Mouse (Mus musculus) intestine, embryonic 15.5 days (tissue): ENCODE measurements at regions not wholly inside any gene's neighbourhood (a gene's known extent, or its start where the extent isn't known, plus 50 kb on each side); places are given as distances from the start of the nearest gene placed in this dataset.

Source experiments
- ATAC-seq: fragments of 200-750 bp; cut with Nextera tagmentation; 2 replicates; pipeline ENCODE4 v1.8.0; 2017; ENCODE audit warnings: moderate TSS enrichment, moderate library complexity
- H3K27ac ChIP-seq: fragments of 300-500 bp; sonication (generic); 2 replicates; pipeline ENCODE4 v1.5.1; 2015; ENCODE audit warnings: mild to moderate bottlenecking, inconsistent platforms
- H3K27me3 ChIP-seq: fragments of 300-500 bp; sonication (generic); replicated peaks from 2 replicates; pipeline ENCODE4 v1.6.1; 2015; ENCODE audit warnings: inconsistent platforms
- H3K36me3 ChIP-seq: fragments of 300-500 bp; sonication (generic); 2 replicates; pipeline ENCODE4 v1.6.1; 2015; ENCODE audit warnings: inconsistent platforms
- H3K4me1 ChIP-seq: fragments of 300-500 bp; sonication (generic); replicated peaks from 2 replicates; pipeline ENCODE4 v1.6.1; 2015; ENCODE audit warnings: inconsistent platforms
- H3K4me2 ChIP-seq: fragments of 300-500 bp; sonication (generic); replicated peaks from 2 replicates; pipeline ENCODE4 v1.6.1; 2015; ENCODE audit warnings: mild to moderate bottlenecking, inconsistent platforms
- H3K4me3 ChIP-seq: fragments of 300-500 bp; sonication (generic); replicated peaks from 2 replicates; pipeline ENCODE4 v1.5.1; 2015; ENCODE audit warnings: inconsistent platforms
- H3K9ac ChIP-seq: fragments of 300-500 bp; sonication (generic); 2 replicates; pipeline ENCODE4 v1.6.1; 2015; ENCODE audit warnings: inconsistent platforms
- H3K9me3 ChIP-seq: fragments of 300-500 bp; sonication (generic); 2 replicates; pipeline ENCODE4 v1.6.1; 2016; ENCODE audit warnings: inconsistent platforms
- WGBS: fragments of 180-500 bp; shearing (Covaris S2); methylation state at CpG from one replicate; pipeline ENCODE4 v1.1.7; 2015; 5-methylcytosine and 5-hydroxymethylcytosine counted together

GRCm38 (mm10) chr4:105332081-105332480 is 174.9 kb downstream of the Plpp3 start:
- Histone ChIP-seq H3K4me1 (0 out of 2 replicates have a peak, but pooled peaks cover 4% of the 10 kb centered on the region), H3K9me3 (no peaks in the 10 kb centered on the region), H3K4me2 (no peak overlapping the region), H3K27ac (no peak overlapping the region), H3K9ac (no peak overlapping the region), H3K36me3 (no peaks in the 10 kb centered on the region), H3K4me3 (no peak overlapping the region), H3K27me3 (no peaks in the 10 kb centered on the region)
- 82% methylated on average over 10 of the region's 10 CpGs for WGBS
- no peak for ATAC-seq

DNA sequence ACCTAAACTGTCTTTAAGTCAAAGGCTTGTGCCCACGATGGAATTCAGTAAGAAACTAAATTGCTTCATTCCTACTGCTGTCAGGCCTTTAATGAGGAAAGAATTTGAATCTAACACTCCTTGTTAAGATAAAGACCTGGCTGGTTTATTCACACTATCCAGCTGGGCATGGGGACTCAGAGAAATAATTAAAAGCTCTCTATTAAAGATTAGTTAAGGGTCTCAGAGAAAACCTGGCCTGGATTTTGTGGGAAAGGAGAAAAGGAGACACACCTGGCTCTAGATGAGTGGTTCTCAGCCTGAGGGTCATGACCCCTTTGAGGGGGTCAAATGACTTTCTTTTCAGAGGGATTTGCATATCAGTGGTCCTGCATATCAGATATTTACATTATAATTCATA is 178.7 kb downstream of the Plpp3 start:
- no peak for ATAC-seq
- 38% methylated on average over 1 of the region's 1 CpGs for WGBS

DNA sequence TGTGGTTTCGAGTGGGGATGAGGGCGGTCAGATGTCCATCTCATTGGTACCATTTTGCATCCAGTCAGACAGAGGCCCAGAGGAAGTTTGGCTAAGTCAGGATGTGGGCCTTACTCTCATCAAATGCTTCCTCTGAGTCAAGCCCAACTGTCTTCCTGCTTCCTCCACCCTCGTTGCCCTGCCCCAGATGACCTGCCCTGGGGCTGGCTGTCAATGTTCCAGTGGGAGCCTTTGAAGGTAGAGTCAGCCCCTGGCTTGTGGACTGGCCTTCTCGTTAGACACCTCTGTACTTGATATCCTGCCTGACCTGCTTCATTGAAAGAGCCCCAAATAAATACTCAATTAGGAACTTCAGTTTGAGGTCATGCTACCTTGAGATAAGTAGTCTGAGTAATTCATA is 179.4 kb downstream of the Plpp3 start:
- no peak for ATAC-seq
- Histone ChIP-seq H3K27ac (no peak overlapping the region), H3K9ac (no peak overlapping the region), H3K4me3 (no peak overlapping the region), H3K4me1 (no peaks in the 10 kb centered on the region), H3K9me3 (no peaks in the 10 kb centered on the region), H3K4me2 (no peak overlapping the region), H3K27me3 (no peaks in the 10 kb centered on the region), H3K36me3 (no peaks in the 10 kb centered on the region)
- 79% methylated on average over 4 of the region's 4 CpGs for WGBS

More for the DNA sequence above, 178.7 kb downstream of the Plpp3 start:
- Histone ChIP-seq H3K4me1 (no peaks in the 10 kb centered on the region), H3K27me3 (no peaks in the 10 kb centered on the region), H3K4me2 (no peak overlapping the region), H3K27ac (no peak overlapping the region), H3K9ac (no peak overlapping the region), H3K36me3 (no peaks in the 10 kb centered on the region), H3K4me3 (no peak overlapping the region), H3K9me3 (no peaks in the 10 kb centered on the region)

DNA sequence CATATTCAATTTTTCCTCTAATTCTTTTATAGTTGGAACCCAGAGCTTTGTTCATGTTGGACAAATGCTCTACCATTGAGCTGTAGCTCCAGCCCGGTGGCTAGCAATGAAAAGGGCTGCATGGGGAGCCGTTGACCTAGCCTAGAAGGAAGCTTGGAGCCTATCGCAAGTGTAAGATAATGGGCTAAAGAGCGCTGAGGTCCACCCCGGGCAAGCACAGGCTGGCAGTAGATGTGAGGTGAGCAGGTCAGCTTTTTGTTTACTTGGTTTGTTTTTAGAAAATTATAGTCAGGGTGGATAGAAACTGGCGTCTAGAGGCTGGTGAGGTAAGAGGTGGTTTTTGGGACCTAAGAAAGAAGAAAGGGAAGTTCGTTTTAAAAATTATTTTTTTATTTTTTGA is 181.0 kb downstream of the Plpp3 start:
- Histone ChIP-seq H3K27ac (no peak overlapping the region), H3K4me1 (no peaks in the 10 kb centered on the region), H3K4me2 (no peak overlapping the region), H3K9me3 (no peaks in the 10 kb centered on the region), H3K9ac (no peak overlapping the region), H3K36me3 (no peaks in the 10 kb centered on the region), H3K27me3 (no peaks in the 10 kb centered on the region), H3K4me3 (no peak overlapping the region)
- ATAC-seq: no peak
- 74% methylated on average over 7 of the region's 7 CpGs for WGBS

- Histone ChIP-seq H3K27ac (no peak overlapping the region), H3K9me3 (no peaks in the 10 kb centered on the region), H3K4me3 (no peak overlapping the region), H3K36me3 (no peaks in the 10 kb centered on the region), H3K4me2 (no peak overlapping the region), H3K4me1 (no peaks in the 10 kb centered on the region), H3K27me3 (no peaks in the 10 kb centered on the region), H3K9ac (no peak overlapping the region)
- ATAC-seq: no peak
- WGBS: 55% methylated on average over 7 of the region's 7 CpGs
These were observed 181.7 kb downstream of the Plpp3 start for GRCm38 (mm10) chr4:105338861-105339260.

- WGBS: 61% methylated on average over 7 of the region's 7 CpGs
- ATAC-seq: no peak
- Histone ChIP-seq H3K4me3 (no peak overlapping the region), H3K9ac (no peak overlapping the region), H3K36me3 (no peaks in the 10 kb centered on the region), H3K4me1 (no peaks in the 10 kb centered on the region), H3K27me3 (no peaks in the 10 kb centered on the region), H3K9me3 (no peaks in the 10 kb centered on the region), H3K4me2 (no peak overlapping the region), H3K27ac (no peak overlapping the region)
These were observed 184.1 kb downstream of the Plpp3 start for GRCm38 (mm10) chr4:105341274-105341673.

DNA sequence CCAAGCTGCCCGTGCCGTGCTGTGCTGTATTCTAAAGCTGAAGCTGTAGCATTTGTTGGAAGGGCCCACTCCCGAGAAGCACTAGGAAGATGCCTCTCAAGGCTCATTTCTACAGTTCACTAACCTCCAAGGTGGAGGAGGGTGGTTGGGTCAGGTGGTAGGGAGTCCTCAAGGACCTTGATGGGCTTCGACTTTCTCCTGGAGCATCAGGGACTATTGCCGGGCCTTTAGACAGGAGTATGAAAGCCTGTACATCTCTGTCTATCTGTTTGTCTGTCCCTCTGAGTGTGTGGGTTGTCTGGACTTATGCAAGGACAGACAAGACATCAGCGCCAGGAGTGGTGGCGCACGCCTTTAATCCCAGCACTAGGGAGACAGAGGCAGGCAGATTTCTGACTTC is 189.7 kb downstream of the Plpp3 start:
- WGBS: 94% methylated on average over 8 of the region's 8 CpGs
- ATAC-seq: no peak
- H3K9ac ChIP-seq: no peak overlapping the region
- H3K9me3 ChIP-seq: no peaks in the 10 kb centered on the region
- H3K4me2 ChIP-seq: no peak overlapping the region
- H3K27ac ChIP-seq: no peak overlapping the region
- no peak overlapping the region for H3K4me3 ChIP-seq
- H3K4me1 ChIP-seq: no peaks in the 10 kb centered on the region
- no peaks in the 10 kb centered on the region for H3K27me3 ChIP-seq
- no peaks in the 10 kb centered on the region for H3K36me3 ChIP-seq

DNA sequence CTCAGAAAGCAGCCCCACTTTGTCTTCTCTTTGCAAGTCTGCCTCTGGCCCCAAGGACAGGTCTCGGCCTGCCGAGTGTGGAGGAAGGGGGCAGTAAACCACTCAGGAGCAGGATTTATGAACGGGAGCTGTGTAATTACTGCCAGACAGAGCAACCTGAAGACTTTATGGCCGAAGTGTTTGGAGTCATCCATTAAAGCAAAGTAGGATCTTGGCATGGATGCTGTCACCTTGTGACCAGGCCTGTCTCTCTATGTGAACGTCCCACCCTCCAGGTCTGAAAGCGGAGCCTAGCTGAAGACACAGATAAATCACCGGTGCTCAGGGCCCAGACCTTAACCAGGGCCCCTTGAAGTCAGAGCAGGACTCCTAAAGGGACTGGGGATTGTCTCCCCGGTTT is 190.8 kb downstream of the Plpp3 start:
- WGBS: 31% methylated on average over 8 of the region's 8 CpGs

DNA sequence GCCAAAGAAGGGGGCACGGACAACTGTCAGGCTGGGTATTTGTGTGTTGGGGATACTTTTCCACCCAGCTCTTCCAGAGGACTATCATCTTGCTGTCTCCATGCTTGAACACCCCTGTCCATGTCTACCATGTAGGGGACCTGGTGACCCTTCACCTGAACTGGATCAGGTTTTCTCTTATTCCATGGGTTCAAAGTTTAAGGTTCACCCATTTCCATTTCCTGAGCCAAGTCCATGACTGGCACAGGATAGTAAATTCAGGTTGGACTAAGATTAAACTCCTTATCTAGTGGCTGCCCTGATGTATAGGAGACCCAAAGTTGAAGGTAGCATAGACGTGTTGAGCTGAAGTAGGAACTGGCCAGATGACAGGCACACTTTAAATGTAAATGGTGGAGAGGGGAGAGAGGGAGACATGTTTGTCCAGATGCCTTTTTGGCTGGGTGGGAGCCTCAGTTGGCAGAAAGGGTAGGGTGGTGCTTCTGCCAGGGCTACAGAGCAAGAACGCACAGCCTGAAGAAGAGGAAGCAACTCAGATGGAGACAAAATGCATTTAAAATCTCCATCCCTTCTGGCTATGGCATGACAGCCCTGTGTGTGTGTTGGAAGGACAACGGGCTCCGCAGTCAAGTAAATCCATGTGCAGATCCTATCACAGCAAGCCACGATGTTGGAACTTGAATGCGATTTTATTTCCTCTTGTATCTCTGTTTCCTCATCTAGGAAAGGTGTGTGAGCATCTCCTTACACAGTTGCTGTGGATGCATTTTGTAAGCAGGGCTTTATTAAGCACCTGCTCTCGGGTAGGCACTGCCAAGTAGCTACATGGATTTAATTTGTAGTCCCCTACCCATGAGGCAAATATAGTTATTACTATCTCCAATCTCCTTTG is 192.4 kb downstream of the Plpp3 start:
- H3K4me1 ChIP-seq: no peaks in the 10 kb centered on the region
- 92% methylated on average over 8 of the region's 8 CpGs for WGBS

More for the DNA sequence above, 190.8 kb downstream of the Plpp3 start:
- H3K27me3 ChIP-seq: no peaks in the 10 kb centered on the region
- no peak overlapping the region for H3K4me3 ChIP-seq
- ATAC-seq: 0 out of 2 replicates have a peak, but pooled peaks have one; percentile 43
- H3K4me1 ChIP-seq: no peaks in the 10 kb centered on the region
- H3K9me3 ChIP-seq: no peaks in the 10 kb centered on the region
- no peak overlapping the region for H3K4me2 ChIP-seq
- H3K36me3 ChIP-seq: no peaks in the 10 kb centered on the region
- H3K9ac ChIP-seq: no peak overlapping the region
- no peak overlapping the region for H3K27ac ChIP-seq

DNA sequence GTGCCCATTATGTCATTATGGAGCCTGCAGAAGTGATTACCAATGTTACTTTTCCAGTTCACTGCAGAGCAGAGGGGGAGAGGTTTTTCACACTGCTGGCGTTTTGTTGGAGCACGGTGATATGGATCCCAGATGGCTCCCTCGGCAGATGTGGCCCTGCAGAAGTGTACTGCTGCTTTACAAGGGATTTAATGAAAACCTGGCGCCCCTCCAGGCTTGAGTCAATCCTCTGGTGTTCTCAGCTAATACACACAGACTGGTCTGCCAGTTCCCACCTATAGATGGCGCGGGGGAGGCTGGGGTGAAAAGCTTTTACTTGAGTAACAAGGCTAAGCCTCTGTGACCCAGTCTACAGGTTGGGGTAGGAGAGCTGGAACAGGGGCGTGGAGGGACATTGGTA is 195.2 kb downstream of the Plpp3 start:
- Histone ChIP-seq H3K9me3 (no peaks in the 10 kb centered on the region), H3K4me2 (no peak overlapping the region), H3K4me1 (no peaks in the 10 kb centered on the region), H3K9ac (no peak overlapping the region), H3K27ac (no peak overlapping the region), H3K4me3 (no peak overlapping the region), H3K36me3 (no peaks in the 10 kb centered on the region), H3K27me3 (no peaks in the 10 kb centered on the region)
- 55% methylated on average over 7 of the region's 7 CpGs for WGBS
- no peak for ATAC-seq

More for the DNA sequence above, 192.4 kb downstream of the Plpp3 start:
- Histone ChIP-seq H3K9me3 (no peaks in the 10 kb centered on the region), H3K27ac (no peak overlapping the region), H3K36me3 (no peaks in the 10 kb centered on the region), H3K9ac (no peak overlapping the region), H3K4me2 (no peak overlapping the region), H3K27me3 (no peaks in the 10 kb centered on the region), H3K4me3 (no peak overlapping the region)
- ATAC-seq: no peak

DNA sequence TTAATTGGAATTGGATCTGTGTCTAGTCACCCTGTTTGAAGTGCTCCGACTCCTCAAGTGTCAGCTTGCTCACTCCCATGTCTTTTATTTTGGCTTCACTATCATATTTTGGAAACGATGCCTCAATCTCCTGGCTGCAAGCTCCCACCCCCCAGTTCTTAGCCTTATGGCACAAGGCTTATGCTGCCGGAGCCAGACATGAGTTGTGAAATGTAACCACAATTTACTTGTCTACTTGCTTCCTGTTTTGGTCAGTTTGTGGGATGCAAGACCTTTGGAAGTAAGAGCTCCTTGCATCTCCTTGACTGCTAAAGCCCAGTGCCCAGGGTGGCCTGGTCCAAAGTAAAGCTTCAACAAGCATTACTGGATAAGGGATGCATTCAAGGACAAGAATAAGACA is 195.8 kb downstream of the Plpp3 start:
- Histone ChIP-seq H3K9me3 (no peaks in the 10 kb centered on the region), H3K27ac (no peak overlapping the region), H3K4me1 (no peaks in the 10 kb centered on the region), H3K27me3 (no peaks in the 10 kb centered on the region), H3K36me3 (no peaks in the 10 kb centered on the region), H3K4me3 (no peak overlapping the region), H3K9ac (no peak overlapping the region), H3K4me2 (no peak overlapping the region)
- WGBS: 83% methylated on average over 3 of the region's 3 CpGs
- ATAC-seq: no peak

GRCm38 (mm10) chr4:105354097-105354496 is 196.9 kb downstream of the Plpp3 start:
- Histone ChIP-seq H3K4me2 (no peak overlapping the region), H3K9ac (no peak overlapping the region), H3K4me3 (no peak overlapping the region), H3K36me3 (no peaks in the 10 kb centered on the region), H3K27me3 (no peaks in the 10 kb centered on the region), H3K4me1 (0 out of 2 replicates have a peak, but pooled peaks cover 2% of the 10 kb centered on the region), H3K9me3 (no peaks in the 10 kb centered on the region), H3K27ac (no peak overlapping the region)
- 71% methylated on average over 8 of the region's 8 CpGs for WGBS
- no peak for ATAC-seq

DNA sequence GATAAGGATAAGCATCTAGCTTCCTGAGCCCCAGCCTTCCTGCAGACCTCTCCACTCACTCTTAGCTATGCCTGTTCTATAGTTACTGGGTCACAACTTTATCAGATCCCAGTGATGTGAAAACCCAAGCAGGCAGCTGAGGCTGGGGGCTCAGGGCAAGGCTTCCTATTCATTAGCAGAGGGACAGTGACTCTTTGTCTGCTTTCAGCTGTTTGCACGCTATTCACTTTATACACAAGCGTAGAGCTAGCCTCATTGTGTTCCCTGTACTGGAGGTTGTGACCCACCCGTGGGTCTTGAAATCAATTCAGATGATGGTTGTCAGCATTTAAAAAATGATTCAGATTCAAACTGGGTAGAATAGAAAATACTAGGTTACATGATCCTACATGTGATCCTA is 199.5 kb downstream of the Plpp3 start:
- Histone ChIP-seq H3K27me3 (no peaks in the 10 kb centered on the region), H3K36me3 (no peaks in the 10 kb centered on the region), H3K9ac (no peak overlapping the region), H3K4me1 (0 out of 2 replicates have a peak, but pooled peaks cover 2% of the 10 kb centered on the region), H3K4me3 (no peak overlapping the region), H3K9me3 (no peaks in the 10 kb centered on the region), H3K27ac (no peak overlapping the region), H3K4me2 (no peak overlapping the region)
- 77% methylated on average over 3 of the region's 3 CpGs for WGBS
- no peak for ATAC-seq
